Mouse (Mus musculus) G1E (cell line): ENCODE data around the gene Acvr2b. TPM values are rescaled to one million over a fixed set of nuclear protein-coding genes. Genes with fewer than 3 reads are reported as not detected.
"Not testable (repeated sequence)": the region's sequence is repeated elsewhere in the genome, so short reads cannot be mapped to it uniquely, and the experiment has no call there.

Experiments
- ATAC-seq: 2 replicates; pipeline ENCODE4 v1.8.0; 2016; ENCODE audit warnings: mild to moderate bottlenecking; ENCODE audit not compliant: insufficient number of reproducible peaks, poor library complexity, low FRiP score, severe bottlenecking; ENCODE audit errors: extremely low read depth
- DNase-seq: peaks from one replicate; pipeline ENCODE4 v3.0.0; 2012; ENCODE audit warnings: low spot score
- H3K27me3 ChIP-seq: 2 replicates; pipeline ENCODE4 v1.6.1; 2012; ENCODE audit warnings: mild to moderate bottlenecking, low read length, inconsistent platforms; ENCODE audit not compliant: insufficient read depth
- H3K36me3 ChIP-seq: replicated peaks from 2 replicates; pipeline ENCODE3; 2012; ENCODE audit warnings: mild to moderate bottlenecking, inconsistent platforms
- H3K4me1 ChIP-seq: 2 replicates; pipeline ENCODE4 v1.6.1; 2012; ENCODE audit warnings: low read depth, low read length, inconsistent platforms, mixed read lengths; ENCODE audit not compliant: insufficient read depth
- H3K4me3 ChIP-seq: 2 replicates; pipeline ENCODE4 v1.5.1; 2012; ENCODE audit warnings: low read depth, mild to moderate bottlenecking, inconsistent platforms, low read length, moderate library complexity, mixed read lengths
- H3K9me3 ChIP-seq: replicated peaks from 2 replicates; pipeline ENCODE4 v1.6.1; 2012; ENCODE audit warnings: inconsistent platforms
- CTCF ChIP-seq: IDR thresholded peaks from 2 replicates; pipeline ENCODE4 v1.5.1; 2012; ENCODE audit warnings: low read depth, low read length, inconsistent platforms, mixed read lengths
- GATA1 ChIP-seq: IDR thresholded peaks from 2 replicates; pipeline ENCODE4 v1.6.1; 2012; ENCODE audit warnings: borderline replicate concordance, low read length, inconsistent platforms, mixed read lengths
- GATA2 ChIP-seq: IDR thresholded peaks from 2 replicates; pipeline ENCODE4 v1.6.1; 2012; ENCODE audit warnings: low read depth, low read length, inconsistent platforms, borderline replicate concordance
- POLR2AphosphoS5 ChIP-seq: IDR thresholded peaks from 2 replicates; pipeline ENCODE4 v1.6.1; 2012; ENCODE audit warnings: low read depth, low read length, inconsistent platforms; ENCODE audit not compliant: insufficient replicate concordance
- TAL1 ChIP-seq: conservative IDR thresholded peaks from 2 replicates; pipeline ENCODE4 v1.6.1; 2012; ENCODE audit warnings: low read depth, low read length, inconsistent platforms, mixed read lengths
- polyA plus RNA-seq: library from polyadenylated mRNA; stranded (reverse); fragments of >175 nt; gene quantifications from 2 replicates; pipeline ENCODE4 v1.2.3, GENCODE M21; 2012
- total RNA-seq, 2 experiments: library from RNA; stranded (forward) in 1 of 2; stranded (reverse) in 1 of 2; fragments of 200-1000 nt in 1 of 2; fragments of >200 nt in 1 of 2; fragmentation: Nextera tagmentation in 1 of 2; gene quantifications; 2 replicates each; pipeline ENCODE4 v1.2.3; 2014 to 2017

Gene Acvr2b
- total and polyA plus RNA-seq, 3 experiments = 3.2 to 5.0 (median 3.3) TPM

DNA sequence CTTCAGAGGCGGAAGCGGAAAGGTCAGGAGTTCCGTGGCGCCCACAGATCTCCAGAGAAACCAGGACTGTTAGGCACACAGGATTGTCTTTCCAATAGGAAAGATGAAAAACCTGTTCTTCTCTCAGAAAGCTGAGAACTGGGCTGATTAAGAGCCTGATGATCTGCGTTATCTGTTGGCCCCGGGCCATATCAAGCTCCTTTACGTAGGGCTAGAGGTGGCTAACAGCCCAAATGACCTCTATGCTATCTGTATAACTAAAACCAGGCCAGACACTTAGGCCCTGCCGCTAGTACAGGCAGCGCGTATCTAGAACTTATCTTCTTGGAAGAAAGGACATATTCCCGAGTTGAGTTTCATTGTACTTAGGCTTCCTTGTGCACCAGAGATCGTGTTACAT is 38.7 kb upstream of the Acvr2b start:
- TF ChIP-seq POLR2AphosphoS5 (no peak), GATA1 (no peak), GATA2 (no peak), TAL1 (no peak), CTCF (no peak)
- no peaks in the 10 kb centered on the region for H3K9me3 ChIP-seq
- peaks cover 87% of the 10 kb centered on the region for H3K36me3 ChIP-seq
- peaks cover 2% of the 10 kb centered on the region for H3K4me1 ChIP-seq
- ATAC-seq = no peak
- no peak for DNase-seq
- H3K4me3 ChIP-seq = no peak overlapping the region
- H3K27me3 ChIP-seq = no peaks in the 10 kb centered on the region

- Histone ChIP-seq H3K36me3 (peaks cover 95% of the 10 kb centered on the region), H3K4me3 (no peak within 1 kb of the TSS), H3K27me3 (no peaks in the 10 kb centered on the region), H3K4me1 (no peaks in the 10 kb centered on the region), H3K9me3 (no peaks in the 10 kb centered on the region)
- DNase-seq = no peak
- no peak for TF ChIP-seq GATA2
- no peak for ATAC-seq
Measured at GRCm38 (mm10) chr9:119365284-119365683, 36.6 kb upstream of the Acvr2b start, which contains the start of gene Slc22a14. Slc22a14 (minus strand) TSS chr9:119365553.

- Histone ChIP-seq H3K4me3 (no peak overlapping the region), H3K36me3 (peaks cover 89% of the 10 kb centered on the region), H3K27me3 (no peaks in the 10 kb centered on the region), H3K4me1 (no peaks in the 10 kb centered on the region), H3K9me3 (no peaks in the 10 kb centered on the region)
- TF ChIP-seq POLR2AphosphoS5 = no peak
- TF ChIP-seq TAL1 = no peak
- TF ChIP-seq GATA1 = no peak
- TF ChIP-seq GATA2 = no peak
- TF ChIP-seq CTCF = no peak
- ATAC-seq (no peak), DNase-seq (no peak)
Measured at GRCm38 (mm10) chr9:119368367-119368766, 33.6 kb upstream of the Acvr2b start.

- not testable (repeated sequence) for H3K9me3 ChIP-seq, ATAC-seq
Measured at GRCm38 (mm10) chr9:119370770-119371169, 31.1 kb upstream of the Acvr2b start.

GRCm38 (mm10) chr9:119371251-119371650 is 30.7 kb upstream of the Acvr2b start:
- DNase-seq (no peak), ATAC-seq (no peak)
- TF ChIP-seq GATA2 = no peak
- TF ChIP-seq CTCF = no peak
- TF ChIP-seq TAL1 = no peak
- no peak for TF ChIP-seq GATA1
- no peak for TF ChIP-seq POLR2AphosphoS5
- Histone ChIP-seq H3K36me3 (peaks cover 87% of the 10 kb centered on the region), H3K4me3 (peak overlapping the region; percentile 2; the same call in 1 of the 2 replicates), H3K4me1 (no peaks in the 10 kb centered on the region), H3K27me3 (no peaks in the 10 kb centered on the region), H3K9me3 (no peaks in the 10 kb centered on the region)

More at GRCm38 (mm10) chr9:119370770-119371169, 31.1 kb upstream of the Acvr2b start:
- H3K36me3 ChIP-seq = peaks cover 88% of the 10 kb centered on the region
- not testable (repeated sequence) for DNase-seq, H3K4me3 ChIP-seq, H3K4me1 ChIP-seq, H3K27me3 ChIP-seq

- 0 out of 2 replicates have a peak, but pooled peaks cover 3% of the 10 kb centered on the region for H3K4me1 ChIP-seq
- H3K27me3 ChIP-seq = no peaks in the 10 kb centered on the region
- H3K4me3 ChIP-seq = no peak overlapping the region
- DNase-seq (no peak), ATAC-seq (no peak)
- TF ChIP-seq GATA2 = no peak
- no peak for TF ChIP-seq GATA1
- no peak for TF ChIP-seq POLR2AphosphoS5
- TF ChIP-seq CTCF = no peak
- TF ChIP-seq TAL1 = no peak
- no peaks in the 10 kb centered on the region for H3K9me3 ChIP-seq
- peaks cover 82% of the 10 kb centered on the region for H3K36me3 ChIP-seq
Measured at GRCm38 (mm10) chr9:119375008-119375407, 26.9 kb upstream of the Acvr2b start.

DNA sequence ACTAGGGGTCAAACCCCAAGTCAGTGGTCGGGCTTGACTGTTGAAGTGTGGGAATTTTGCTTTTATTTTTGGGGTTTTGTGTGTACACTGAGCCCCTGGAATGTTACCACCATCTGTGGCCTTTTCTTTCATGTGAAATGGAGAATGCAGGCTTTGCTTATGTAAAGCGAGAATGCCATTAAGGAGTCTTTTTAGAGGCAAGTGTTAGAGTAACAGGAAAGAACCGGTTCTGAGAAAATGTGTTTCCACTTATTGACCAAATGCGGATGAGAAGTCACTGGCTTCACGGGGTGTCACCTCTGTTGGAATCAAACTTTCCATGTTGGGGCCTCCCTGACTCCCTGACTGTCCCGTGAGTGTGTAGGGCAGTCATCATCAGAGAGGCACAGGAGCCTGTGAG is 26.4 kb upstream of the Acvr2b start:
- H3K4me1 ChIP-seq = 0 out of 2 replicates have a peak, but pooled peaks cover 3% of the 10 kb centered on the region
- DNase-seq (no peak), ATAC-seq (no peak)
- H3K9me3 ChIP-seq = no peaks in the 10 kb centered on the region
- H3K36me3 ChIP-seq = peaks cover 85% of the 10 kb centered on the region
- TF ChIP-seq GATA1 (no peak), TAL1 (no peak), CTCF (no peak), POLR2AphosphoS5 (no peak), GATA2 (no peak)
- no peaks in the 10 kb centered on the region for H3K27me3 ChIP-seq
- no peak overlapping the region for H3K4me3 ChIP-seq
